Mouse (Mus musculus) kidney, postnatal 14 days (tissue): ENCODE data around the gene Hoxb8.

Experiments
- DNase-seq: peaks from one replicate; pipeline ENCODE4 v3.0.0; 2022; ENCODE audit warnings: mixed read lengths

Hoxb8 gene

DNA sequence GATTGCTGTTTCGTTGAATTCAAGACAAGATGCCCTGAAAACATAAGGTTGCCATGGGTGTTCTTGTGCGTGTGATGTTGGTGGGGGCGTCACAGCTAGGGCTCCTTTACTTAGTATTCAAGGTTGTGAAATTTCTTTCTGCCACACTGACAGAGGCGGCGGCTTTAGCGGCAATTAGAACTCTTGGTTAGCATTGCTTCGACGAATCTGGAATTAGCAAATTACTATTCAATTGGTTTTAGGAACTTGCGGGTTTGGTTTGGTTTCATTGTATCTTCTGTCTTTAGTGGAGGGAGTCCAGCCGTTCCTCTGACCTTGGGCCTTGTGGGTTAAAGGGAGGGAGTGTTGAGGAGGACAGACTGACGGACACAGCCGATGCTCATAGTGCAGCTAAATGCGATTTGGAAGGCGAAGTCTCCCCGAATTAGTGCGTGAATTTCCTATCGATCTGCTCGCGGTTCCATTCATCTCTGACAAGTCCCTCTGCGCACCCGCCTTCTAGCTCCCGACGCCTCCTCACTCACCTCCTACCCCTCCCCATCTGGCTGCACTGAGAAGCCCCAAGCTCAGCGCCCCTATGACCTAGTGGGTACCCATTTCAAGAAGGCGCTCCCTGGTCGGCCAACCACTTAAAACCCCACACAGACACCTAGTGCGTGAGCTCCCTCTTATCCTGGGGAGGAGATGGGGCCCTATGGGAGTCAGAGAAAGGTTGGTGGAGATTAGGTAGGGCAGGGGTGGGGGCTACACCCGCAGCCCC is 36.1 kb downstream of the Hoxb8 start, which contains the start of gene Hoxb4:
Gene Hoxb4, plus strand, starts transcription at position 660 of the 760 bp plus-strand sequence.
- DNase-seq = no peak

- DNase-seq = peak; percentile 92
Measured at GRCm38 (mm10) chr11:96318368-96319070, 36.8 kb downstream of the Hoxb8 start.

DNA sequence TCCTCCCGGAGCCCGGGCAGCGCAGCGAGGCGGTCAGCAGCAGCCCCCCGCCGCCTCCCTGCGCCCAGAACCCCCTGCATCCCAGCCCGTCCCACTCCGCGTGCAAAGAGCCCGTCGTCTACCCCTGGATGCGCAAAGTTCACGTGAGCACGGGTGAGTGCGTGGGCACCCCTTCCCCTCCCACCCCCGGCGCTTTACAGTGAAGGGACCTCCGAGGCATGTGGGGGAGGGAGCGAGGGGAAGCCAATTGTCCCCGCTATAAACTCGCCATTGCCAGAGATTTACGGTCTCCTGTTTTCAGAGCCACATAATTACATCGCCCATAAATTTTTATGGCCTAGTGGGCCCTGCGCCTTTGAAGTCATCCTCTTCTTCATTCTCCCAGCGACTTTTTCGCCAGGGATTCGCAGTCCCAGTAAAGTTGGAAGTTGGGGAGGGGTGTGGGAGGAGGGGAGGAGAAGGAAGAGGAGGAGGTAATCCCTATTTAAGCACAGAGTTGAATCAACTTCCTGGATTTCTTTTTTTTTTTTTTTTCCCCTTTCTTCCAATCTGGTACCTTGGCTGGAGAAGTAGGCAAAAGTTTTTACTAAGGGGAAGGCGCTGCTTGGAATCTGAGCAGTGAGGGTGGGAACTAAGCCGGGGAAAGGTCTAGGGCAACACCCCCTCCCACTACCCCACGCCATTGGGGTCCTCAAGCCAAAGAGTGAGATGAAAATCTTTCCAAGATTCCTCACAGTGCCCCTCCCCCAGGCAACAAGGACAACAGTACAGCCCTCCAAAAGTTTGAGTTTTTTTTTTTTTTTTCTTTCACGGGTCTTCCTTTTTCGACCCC is 37.6 kb downstream of the Hoxb8 start:
- peak; percentile 84 for DNase-seq

DNA sequence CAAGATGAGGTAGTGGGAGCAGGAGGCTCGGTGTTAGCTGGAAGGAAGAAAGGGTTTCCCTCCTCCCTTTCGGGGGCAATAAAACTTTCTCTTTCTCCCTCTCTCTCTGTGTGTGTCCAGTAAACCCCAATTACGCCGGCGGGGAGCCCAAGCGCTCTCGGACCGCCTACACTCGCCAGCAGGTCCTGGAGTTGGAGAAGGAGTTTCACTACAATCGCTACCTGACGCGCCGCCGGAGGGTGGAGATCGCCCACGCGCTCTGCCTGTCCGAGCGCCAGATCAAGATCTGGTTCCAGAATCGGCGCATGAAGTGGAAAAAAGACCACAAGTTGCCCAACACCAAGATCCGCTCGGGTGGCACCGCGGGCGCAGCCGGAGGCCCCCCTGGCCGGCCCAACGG is 38.2 kb downstream of the Hoxb8 start:
- peak; percentile 77 for DNase-seq

DNA sequence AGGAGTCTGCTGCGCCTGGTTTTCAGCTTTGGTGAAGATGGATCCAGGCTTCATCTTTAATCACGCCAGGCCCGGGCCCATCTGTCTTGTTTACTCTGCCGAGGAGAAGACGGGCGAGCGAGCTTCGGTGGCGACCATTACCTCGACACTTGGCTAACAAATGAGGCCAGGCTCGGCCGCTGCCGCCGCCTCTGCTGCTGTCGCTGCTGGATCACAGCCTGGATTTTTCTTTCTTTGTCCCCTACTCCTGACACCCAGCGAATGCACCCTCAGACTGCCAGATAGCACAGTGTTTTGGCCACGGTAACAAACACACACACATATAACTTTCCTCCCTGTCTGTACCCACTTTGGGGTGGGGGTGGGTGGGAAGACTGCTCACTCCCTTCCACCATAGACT is 39.0 kb downstream of the Hoxb8 start:
- no peak for DNase-seq

DNA sequence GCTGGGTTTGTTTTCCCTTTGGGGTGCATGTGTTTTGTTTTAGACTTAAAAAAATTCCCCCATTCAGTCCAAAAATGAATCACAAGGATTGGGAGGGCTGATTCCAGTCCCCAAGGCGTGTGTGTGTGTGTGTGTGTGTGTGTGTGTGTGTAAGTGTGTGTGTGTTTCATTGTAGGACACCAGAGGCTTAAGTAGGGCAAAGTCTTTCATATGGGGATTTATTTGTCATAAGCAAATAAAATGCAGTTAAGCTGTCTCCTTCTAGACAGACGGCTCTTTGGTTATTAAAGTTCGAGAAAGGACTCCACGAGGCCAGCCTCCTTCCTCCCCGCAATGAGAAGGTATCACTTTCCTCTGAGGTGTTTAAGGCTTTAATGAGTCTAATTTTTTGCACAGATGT is 40.1 kb downstream of the Hoxb8 start:
- no peak for DNase-seq

DNA sequence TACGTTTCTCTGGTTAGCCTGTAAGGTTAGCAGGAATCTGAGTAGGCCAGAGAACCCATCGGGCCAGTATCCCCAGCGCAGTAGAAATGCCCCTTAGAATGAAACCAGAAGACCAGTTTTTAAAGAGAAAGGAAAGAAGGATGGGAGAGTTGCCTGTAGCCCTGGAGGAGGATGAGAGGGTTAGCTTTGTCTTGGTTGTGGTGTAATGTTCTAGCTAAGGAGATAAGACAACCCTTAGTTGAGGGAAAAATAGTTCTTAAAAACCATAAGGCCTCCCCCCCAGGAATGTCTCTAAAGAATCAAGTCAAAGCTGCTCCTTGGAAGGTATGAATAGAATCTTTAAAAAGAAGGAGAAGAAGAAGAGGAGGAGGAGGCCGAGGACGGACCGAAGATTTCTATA is 41.0 kb downstream of the Hoxb8 start:
- no peak for DNase-seq

DNA sequence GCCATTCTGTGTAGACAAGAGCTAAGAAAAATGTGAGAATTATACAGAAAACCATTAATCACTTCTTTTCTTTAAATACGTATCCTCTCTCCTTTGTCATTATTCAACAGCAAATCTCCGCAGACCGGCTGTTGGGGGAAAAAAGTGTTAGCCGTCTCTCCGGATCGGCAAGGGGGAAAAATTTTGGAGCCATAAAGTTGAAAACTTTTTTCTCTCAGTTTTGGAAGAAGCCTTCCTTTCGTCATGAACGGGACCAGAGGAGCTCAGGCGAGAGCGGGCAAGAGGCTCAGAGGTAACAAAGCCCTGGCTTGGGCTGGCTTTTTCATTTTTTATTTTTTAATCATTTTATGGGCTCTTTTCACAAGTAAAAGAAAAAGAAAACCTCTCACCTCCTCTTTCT is 41.4 kb downstream of the Hoxb8 start, which contains the start of gene Hoxb3:
Gene Hoxb3, plus strand, starts transcription at position 173 of the 400 bp plus-strand sequence.
- no peak for DNase-seq

DNA sequence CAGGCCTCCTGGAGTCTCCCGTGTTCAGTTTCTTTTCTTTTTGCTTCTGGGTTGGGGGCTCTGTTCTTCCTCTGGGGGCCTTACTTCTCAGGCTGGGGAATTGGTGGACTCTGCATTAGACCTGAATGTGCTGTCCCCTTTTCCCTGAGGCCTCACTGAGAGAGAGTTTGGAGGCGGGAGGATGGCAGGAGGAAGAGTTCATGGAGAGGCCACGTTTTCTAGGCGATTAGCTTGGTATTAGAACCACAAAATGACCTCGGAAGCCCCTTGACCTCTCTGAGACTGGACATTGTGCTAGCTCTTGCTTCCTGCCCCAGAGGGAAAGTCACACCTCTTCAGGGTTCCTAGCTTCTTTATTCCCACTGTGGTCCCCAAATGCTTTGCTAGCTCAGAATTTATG is 42.4 kb downstream of the Hoxb8 start:
- no peak for DNase-seq

DNA sequence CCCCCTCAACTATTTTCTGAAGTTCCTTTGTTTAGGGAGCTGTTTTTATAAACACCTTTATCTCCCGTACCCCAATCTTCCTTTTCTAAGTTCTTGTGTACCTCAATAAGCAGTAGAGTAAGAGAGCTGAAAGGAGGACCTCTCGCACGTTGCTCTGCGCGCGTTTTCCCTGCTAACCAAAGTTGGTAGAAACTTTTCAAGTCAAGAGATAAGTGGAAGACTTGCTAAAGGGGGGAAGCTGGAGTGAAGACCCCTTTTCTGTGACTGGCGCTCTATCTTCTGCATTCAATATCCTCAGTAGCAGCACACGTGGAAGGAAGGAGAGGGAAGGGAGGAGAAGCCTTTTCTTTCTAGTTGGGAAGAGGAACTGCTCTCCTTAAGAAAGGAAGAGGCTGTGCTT is 43.3 kb downstream of the Hoxb8 start:
- DNase-seq = no peak

DNA sequence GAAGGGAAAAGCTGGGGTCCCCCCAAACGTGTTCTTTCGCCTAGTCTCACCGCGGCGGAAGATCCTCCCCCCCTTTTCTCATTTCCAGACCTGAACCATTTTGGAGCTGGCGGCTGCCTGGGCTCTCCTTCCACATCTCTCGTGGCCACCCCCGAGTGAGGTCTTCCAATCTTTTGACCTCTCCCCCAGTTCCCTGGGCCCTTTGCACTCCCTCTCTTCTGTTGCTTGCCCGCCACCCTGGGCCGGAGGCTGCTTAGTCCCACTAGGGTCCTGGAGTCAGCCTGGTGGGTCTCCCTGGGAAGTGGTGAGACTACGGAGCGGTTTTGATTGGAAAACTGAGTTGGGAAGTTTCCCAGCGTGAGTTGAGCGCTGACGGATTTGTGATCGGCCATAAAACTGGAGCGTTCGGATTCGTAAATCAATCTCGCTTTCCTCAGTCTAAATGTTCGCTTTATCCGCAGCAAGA is 44.1 kb downstream of the Hoxb8 start:
- no peak for DNase-seq

DNA sequence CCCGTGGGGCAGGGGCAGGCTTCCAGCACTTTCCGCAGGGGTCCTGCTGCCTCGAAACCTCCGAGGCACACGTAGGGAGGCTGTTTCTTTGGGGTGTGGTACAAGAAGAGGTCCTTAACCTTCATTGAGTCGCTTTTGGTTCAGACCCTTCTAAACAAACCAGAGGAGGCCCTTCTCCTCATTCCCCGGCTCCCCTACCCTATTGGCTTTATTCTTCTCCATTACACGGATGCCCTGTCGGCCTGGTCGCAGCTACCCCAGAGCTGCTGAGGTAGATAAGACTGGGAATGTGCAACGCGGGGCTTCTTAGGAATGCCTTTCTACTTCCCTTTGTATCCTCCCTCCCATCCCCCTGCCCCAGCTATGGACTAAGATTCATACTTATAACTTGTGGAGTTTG is 45.0 kb downstream of the Hoxb8 start:
- no peak for DNase-seq

DNA sequence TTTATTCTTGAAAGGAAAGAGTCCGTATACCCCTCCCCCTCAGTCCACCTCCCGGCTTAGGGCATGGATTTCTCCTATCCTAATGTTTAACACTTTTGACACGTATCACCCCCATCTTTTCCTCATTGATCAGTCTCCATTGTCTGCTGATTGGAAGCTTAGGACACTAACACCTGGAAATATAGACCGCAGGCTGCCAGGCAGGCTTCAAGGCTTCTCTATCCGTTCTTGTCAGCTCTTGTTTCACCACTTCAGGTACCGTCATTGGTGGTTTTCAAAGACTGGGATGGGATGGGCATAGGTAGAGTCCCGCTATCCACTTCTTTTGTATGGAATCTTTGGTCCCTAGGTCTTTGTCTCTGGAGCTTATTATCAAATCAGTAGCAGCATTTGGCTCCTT is 45.4 kb downstream of the Hoxb8 start:
- no peak for DNase-seq

- no peak for DNase-seq
Measured at GRCm38 (mm10) chr11:96327750-96328149, 46.0 kb downstream of the Hoxb8 start.

DNA sequence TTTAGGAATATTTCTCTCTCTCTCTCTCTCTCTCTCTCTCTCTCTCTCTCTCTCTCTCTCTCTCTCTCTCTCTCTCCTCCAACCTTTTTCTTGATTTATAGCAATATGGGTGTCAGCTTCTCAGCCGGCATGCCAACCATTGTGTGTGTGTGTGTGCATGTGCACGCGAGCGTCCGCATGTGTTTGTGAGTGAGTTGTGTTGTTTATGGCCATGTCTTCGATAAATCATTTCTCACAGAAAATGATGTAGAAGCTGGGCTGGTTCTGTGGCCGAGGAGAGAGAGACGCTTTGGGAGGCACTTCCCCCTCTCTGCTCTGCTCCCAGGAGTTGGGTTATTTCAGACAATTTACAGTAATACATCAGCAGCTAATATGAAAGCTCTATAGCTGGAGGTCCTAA is 46.9 kb downstream of the Hoxb8 start:
- no peak for DNase-seq

GRCm38 (mm10) chr11:96332105-96332504 is 50.4 kb downstream of the Hoxb8 start:
- DNase-seq = no peak

DNA sequence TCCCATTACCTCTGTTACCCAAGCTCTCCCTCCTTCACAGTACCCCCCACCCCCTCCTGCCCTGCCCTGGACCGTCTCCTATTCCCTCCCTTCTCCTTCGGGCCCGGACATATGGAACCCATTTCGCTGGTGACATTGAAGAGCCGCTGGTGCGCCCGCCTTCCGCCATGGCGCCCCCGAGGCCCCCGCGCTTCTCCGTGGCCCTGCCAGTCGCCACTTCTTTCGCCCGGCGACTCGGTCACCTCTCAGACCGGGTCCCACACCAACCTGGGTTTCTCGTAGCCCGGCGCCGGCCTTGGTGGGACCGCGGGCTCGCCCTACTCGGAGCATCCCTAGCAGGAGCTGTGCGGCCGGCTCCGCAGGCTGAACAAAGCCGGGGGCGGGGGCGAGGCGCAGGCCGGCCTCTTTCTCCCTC is 50.9 kb downstream of the Hoxb8 start:
- no peak for DNase-seq

- no peak for DNase-seq
Measured at GRCm38 (mm10) chr11:96333241-96334001, 51.7 kb downstream of the Hoxb8 start.

DNA sequence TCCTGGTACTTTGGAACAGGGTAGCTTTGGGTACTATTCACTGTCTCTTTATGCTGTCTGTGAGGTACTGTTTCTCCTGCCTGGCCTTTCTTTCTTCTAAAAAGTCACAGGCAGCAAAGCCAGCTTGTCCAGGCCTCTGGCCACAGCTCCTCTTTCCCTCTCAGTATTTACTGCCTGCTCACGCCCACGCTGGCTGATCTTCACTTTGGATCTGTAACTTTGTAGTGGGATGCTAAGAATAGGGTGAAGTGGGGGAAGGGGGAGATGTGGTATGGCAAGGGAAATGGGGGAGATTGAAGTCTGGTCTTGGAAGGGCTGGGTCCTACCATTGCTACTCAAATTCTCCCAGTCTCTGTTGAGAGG is 52.3 kb downstream of the Hoxb8 start:
- no peak for DNase-seq
